Mouse (Mus musculus): ENCODE measurements around the gene Cyp2c67. TPM values are rescaled to one million over a fixed set of nuclear protein-coding genes. Genes with fewer than 3 reads are reported as not detected.

Gene Cyp2c67
- polyA plus RNA-seq (2017; shearing (Covaris generic)), result not detected

GRCm38 (mm10) chr19:39648938-39649337 lies at the start of gene Cyp2c67:
Gene Cyp2c67, minus strand, starts transcription at chr19:39649051.

Other genes starting within 250 kb of the Cyp2c67 start
- gene Cyp2c38, start 186.0 kb downstream of the Cyp2c67 start, polyA plus RNA-seq (2017; shearing (Covaris generic)), result under 1 TPM; 0.08 to 0.51 TPM
- gene Cyp2c39, start 138.2 kb downstream of the Cyp2c67 start, polyA plus RNA-seq (2017; shearing (Covaris generic)), result under 1 TPM in 1 of 2 experiments, not detected in 1; 0.14 TPM
- not detected for gene Cyp2c68, start 92.0 kb upstream of the Cyp2c67 start, polyA plus RNA-seq (2017; shearing (Covaris generic))
- under 1 TPM in 1 of 2 experiments, not detected in 1; 0.23 TPM for gene Cyp2c40, start 163.8 kb upstream of the Cyp2c67 start, polyA plus RNA-seq (2017; shearing (Covaris generic))
- gene Cyp2c69, start 237.7 kb upstream of the Cyp2c67 start, polyA plus RNA-seq (2017; shearing (Covaris generic)), result not detected

Data from inflammation-experienced regulatory T-cells (primary cell).